In the genomic region with DNA sequence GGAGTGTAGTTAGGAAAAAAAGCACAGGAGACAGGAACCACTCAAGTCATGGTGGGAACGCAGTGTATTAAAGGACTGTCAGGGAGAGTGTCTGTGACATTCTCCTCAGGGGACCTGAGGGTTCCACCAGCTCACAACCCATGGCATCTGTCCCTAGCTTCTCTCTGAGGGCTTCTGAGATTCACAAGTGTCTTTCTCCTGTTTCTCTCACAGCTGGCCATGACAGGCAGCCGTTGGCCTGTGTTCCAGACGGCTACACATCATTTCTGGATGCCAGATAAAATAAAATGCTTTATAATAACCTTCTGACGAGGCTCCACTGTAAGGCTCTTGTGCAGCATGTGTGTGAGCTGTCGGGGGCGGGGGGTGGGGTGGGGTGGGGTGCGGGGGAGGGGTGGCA, we compare ENCODE assay signal across 14 mouse cellular contexts. TPM values are rescaled to one million over a fixed set of nuclear protein-coding genes. Genes with fewer than 3 reads are reported as not detected.
A peak's percentile ranks its signal among the peaks of the same experiment; 100 is the strongest.
DNase-seq lines count a peak whose midpoint lies in the region; ATAC-seq and TF ChIP-seq lines count a peak whose summit lies in the region.
"Had no signal": no experiment of that assay in that cellular context is flagged by ENCODE, and none has a peak within 500 bp of the region (broad histone marks: within the 10 kb centered on the region; RNA-seq: fewer than 3 reads in every experiment).

No protein-coding gene starts in this region.

- H3K36me3 ChIP-seq in heart, adult 2 months (ENCODE audit: control insufficient read depth, insufficient read depth, low read length): no peaks in the 10 kb centered on the region
- no peaks in the 10 kb centered on the region for H3K36me3 ChIP-seq in heart, embryonic 16.5 days (ENCODE audit: control insufficient read depth, insufficient read depth)
- H3K36me3 ChIP-seq in limb, embryonic 15.5 days: no peaks in the 10 kb centered on the region
- H3K36me3 ChIP-seq: G1E; liver, embryonic 12.5 days had no signal

- no peak overlapping the region for H3K9ac ChIP-seq in heart, adult 2 months (ENCODE audit: low read depth, low read length)
- no peak overlapping the region for H3K9ac ChIP-seq in heart, embryonic 16.5 days (ENCODE audit: low read length)
- no peak overlapping the region for H3K9ac ChIP-seq in limb, embryonic 15.5 days
- H3K9ac ChIP-seq: liver, embryonic 12.5 days had no signal

- TF ChIP-seq POLR2A in heart, adult 2 months (IDR thresholded peaks at IDR 0.05; ENCODE audit: insufficient read depth, low read depth, low read length): no peak

- 63% methylated on average over 7 of the region's 7 CpGs for WGBS in heart, adult 2 months
- 53% methylated on average over 7 of the region's 7 CpGs for WGBS in heart, embryonic 16.5 days
- 35% methylated on average over 7 of the region's 7 CpGs for WGBS in limb, embryonic 15.5 days

- H3K79me2 ChIP-seq in heart, adult 2 months (replicated peaks; ENCODE audit: control insufficient read depth, insufficient read depth, low read length): no peaks in the 10 kb centered on the region

- no peak for TF ChIP-seq CTCF in heart, adult 2 months (IDR thresholded peaks at IDR 0.05)

- no peak overlapping the region for H3K4me3 ChIP-seq in heart, adult 2 months
- no peak overlapping the region for H3K4me3 ChIP-seq in heart, embryonic 16.5 days (ENCODE audit: low read length)
- no peak overlapping the region for H3K4me3 ChIP-seq in limb, embryonic 15.5 days
- H3K4me3 ChIP-seq: liver, embryonic 12.5 days had no signal

- H3K9me3 ChIP-seq in heart, embryonic 16.5 days (replicated peaks; ENCODE audit: control insufficient read depth, low read length): no peaks in the 10 kb centered on the region
- H3K9me3 ChIP-seq in limb, embryonic 15.5 days: no peaks in the 10 kb centered on the region
- H3K9me3 ChIP-seq: liver, embryonic 12.5 days had no signal

- ATAC-seq in heart, embryonic 16.5 days (replicated peaks; ENCODE audit: extremely low read depth, insufficient read depth, low FRiP score): peak; percentile 42
- peak; percentile 46 for ATAC-seq in limb, embryonic 15.5 days (ENCODE audit: insufficient number of reproducible peaks, low FRiP score, low TSS enrichment, low read depth)
- ATAC-seq: hindbrain, embryonic 16.5 days; liver, embryonic 12.5 days had no signal

- DNase-seq in heart, adult 11 months: peak; percentile 90
- no peak for DNase-seq in heart, adult 2 months
- peak; percentile 20 for DNase-seq in kidney, postnatal 14 days
- no peak for DNase-seq in kidney, adult 9 months
- DNase-seq in embryo, embryonic 9.5 days (ENCODE audit: extremely low spot score): no peak
- DNase-seq in left cerebral cortex, adult 11 months (ENCODE audit: low spot score): no peak
- DNase-seq: cerebellum, adult 9-10 months; gastrocnemius, postnatal 36 days; layer of hippocampus, postnatal 36 days had no signal

- H3K4me2 ChIP-seq in heart, embryonic 16.5 days (ENCODE audit: low read depth, low read length): no peak overlapping the region
- no peak overlapping the region for H3K4me2 ChIP-seq in limb, embryonic 15.5 days
- H3K4me2 ChIP-seq: liver, embryonic 12.5 days had no signal

- no peak overlapping the region for H3K27ac ChIP-seq in heart, adult 2 months
- 0 out of 2 replicates have a peak overlapping the region, but pooled peaks have one; percentile 21 for H3K27ac ChIP-seq in heart, embryonic 16.5 days (ENCODE audit: low read length)
- H3K27ac ChIP-seq in limb, embryonic 15.5 days: peak overlapping the region; percentile 77
- H3K27ac ChIP-seq: liver, embryonic 12.5 days had no signal

- H3K4me1 ChIP-seq in heart, adult 2 months (ENCODE audit: control insufficient read depth, insufficient read depth, low read length): no peaks in the 10 kb centered on the region
- H3K4me1 ChIP-seq in heart, embryonic 16.5 days (ENCODE audit: control insufficient read depth, insufficient read depth, low read length): peaks cover 19% of the 10 kb centered on the region
- H3K4me1 ChIP-seq in limb, embryonic 15.5 days: peaks cover 44% of the 10 kb centered on the region
- H3K4me1 ChIP-seq: liver, embryonic 12.5 days had no signal

- H3K27me3 ChIP-seq in heart, adult 2 months (ENCODE audit: control insufficient read depth, insufficient read depth, low read length): no peaks in the 10 kb centered on the region
- H3K27me3 ChIP-seq in heart, embryonic 16.5 days (ENCODE audit: control insufficient read depth, insufficient read depth, low read length): no peaks in the 10 kb centered on the region
- no peaks in the 10 kb centered on the region for H3K27me3 ChIP-seq in limb, embryonic 15.5 days
- H3K27me3 ChIP-seq: liver, embryonic 12.5 days had no signal

- TF ChIP-seq EP300 in heart, adult 2 months (IDR thresholded peaks at IDR 0.05; ENCODE audit: insufficient read depth, low read depth, low read length): no peak

- intact Hi-C loops in heart, adult 2 months (cut with DNase I): no loop called here

RNA-seq across cellular contexts. Expression of gene Adamts17, which starts 32.0 kb away (rescaled TPM):
- total RNA-seq in heart, adult 2 months (2021): 1 to 10 TPM in 1 of 2 experiments, under 1 TPM in 1; 0.47 to 1.5 TPM
- 0.51 and 0.88 TPM in 2 replicates for polyA plus RNA-seq in heart, adult 2 months (2012; rRNA removed)
- 4.7 and 5.5 TPM in 2 replicates for polyA plus RNA-seq in heart, embryonic 16.5 days (2015; fragmentation: Nextera tagmentation; extraction: Ambion mirVana)
- polyA plus RNA-seq in limb, embryonic 15.5 days (2015; fragmentation: Nextera tagmentation; extraction: Ambion mirVana): 13.5 and 13.7 TPM in 2 replicates
- polyA plus RNA-seq: G1E had no signal

Comparison
In these comparisons a context has a peak if more than half of its experiments do, and no peak if none do; other contexts are left out.
1. DNase-seq: peak in heart, adult 11 months (single experiment) and kidney, postnatal 14 days (single experiment); none in heart, adult 2 months (0 of 2), kidney, adult 9 months (single experiment), embryo, embryonic 9.5 days (single experiment) and left cerebral cortex, adult 11 months (single experiment).